Mouse (Mus musculus) small intestine, adult 2 months (tissue): ENCODE results near the gene Adgrf3. TPM values are rescaled to one million over a fixed set of nuclear protein-coding genes. Genes with fewer than 3 reads are reported as not detected.

ENCODE experiments used
- H3K27ac ChIP-seq: fragments of 200-500 bp; 2 replicates; pipeline ENCODE4 v1.5.1; 2012; ENCODE audit warnings: low read depth, low read length, control low read depth, inconsistent platforms; ENCODE audit not compliant: insufficient read depth
- H3K27me3 ChIP-seq: fragments of 200-500 bp; 2 replicates; pipeline ENCODE4 v1.6.1; 2012; ENCODE audit warnings: mild to moderate bottlenecking, moderate library complexity, low read length, inconsistent platforms; ENCODE audit not compliant: control insufficient read depth, insufficient read depth
- H3K36me3 ChIP-seq: fragments of 200-500 bp; 2 replicates; pipeline ENCODE4 v1.6.1; 2012; ENCODE audit warnings: mild to moderate bottlenecking, low read length, control low read depth, inconsistent platforms; ENCODE audit not compliant: control insufficient read depth, insufficient read depth
- H3K4me1 ChIP-seq: fragments of 200-500 bp; 2 replicates; pipeline ENCODE4 v1.6.1; 2012; ENCODE audit warnings: low read length, inconsistent platforms, mixed read lengths; ENCODE audit not compliant: control insufficient read depth, insufficient read depth, insufficient read length
- H3K4me3 ChIP-seq: fragments of 200-500 bp; 2 replicates; pipeline ENCODE4 v1.5.1; 2012; ENCODE audit warnings: low read depth, mild to moderate bottlenecking, control low read depth, inconsistent platforms, low read length, moderate library complexity
- CTCF ChIP-seq: fragments of 200-500 bp; IDR thresholded peaks from 2 replicates; pipeline ENCODE4 v1.5.1; 2012; ENCODE audit warnings: low read depth, mild to moderate bottlenecking, control low read depth, inconsistent platforms, low read length, moderate library complexity, mixed read lengths; ENCODE audit not compliant: insufficient replicate concordance, insufficient read length; ENCODE audit errors: extremely low read depth
- POLR2A ChIP-seq: fragments of 200-500 bp; IDR thresholded peaks from 2 replicates; pipeline ENCODE4 v1.6.1; 2012; ENCODE audit warnings: low read depth, mild to moderate bottlenecking, control low read depth, inconsistent platforms, low read length, moderate library complexity
- WGBS: fragments of 180-500 bp; shearing (Covaris S2); methylation state at CpG from one replicate; pipeline ENCODE4 v1.1.7; 2018; 5-methylcytosine and 5-hydroxymethylcytosine counted together
- polyA plus RNA-seq: library from polyadenylated mRNA; depleted of rRNA; stranded (reverse); fragments of >200 nt; gene quantifications from 2 replicates; pipeline ENCODE4 v1.2.3, GENCODE M21; 2012; rRNA removed

Adgrf3 gene
- 0.04 and 0.05 TPM in 2 replicates for polyA plus RNA-seq

- Histone ChIP-seq H3K4me1 (no peaks in the 10 kb centered on the region), H3K36me3 (no peaks in the 10 kb centered on the region), H3K27ac (no peak within 1 kb of the TSS), H3K27me3 (no peaks in the 10 kb centered on the region), H3K4me3 (no peak within 1 kb of the TSS)
- WGBS: 66% methylated on average over 5 of the region's 5 CpGs
- TF ChIP-seq CTCF: no peak
- no peak for TF ChIP-seq POLR2A
Observed at GRCm38 (mm10) chr5:30205493-30205892, at the start of gene Adgrf3. TSS of gene Adgrf3 (minus strand) at chr5:30205722.

GRCm38 (mm10) chr5:30247666-30248065 is 42.1 kb upstream of the Adgrf3 start:
- TF ChIP-seq CTCF: peak; percentile 37; the same call in 1 of the 2 replicates
- no peak for TF ChIP-seq POLR2A
- H3K27me3 ChIP-seq: no peaks in the 10 kb centered on the region
- WGBS: 95% methylated on average over 1 of the region's 1 CpGs
- H3K36me3 ChIP-seq: peaks cover 23% of the 10 kb centered on the region
- peaks cover 6% of the 10 kb centered on the region; the same call in 1 of the 2 replicates for H3K4me1 ChIP-seq
- H3K27ac ChIP-seq: no peak overlapping the region
- no peak overlapping the region for H3K4me3 ChIP-seq

GRCm38 (mm10) chr5:30245861-30246416 is 40.4 kb upstream of the Adgrf3 start:
- 73% methylated on average over 9 of the region's 9 CpGs for WGBS

GRCm38 (mm10) chr5:30243741-30244140 is 38.2 kb upstream of the Adgrf3 start:
- H3K36me3 ChIP-seq: peaks cover 3% of the 10 kb centered on the region; the same call in 1 of the 2 replicates
- H3K27me3 ChIP-seq: no peaks in the 10 kb centered on the region
- 28% methylated on average over 9 of the region's 9 CpGs for WGBS
- TF ChIP-seq POLR2A: no peak
- TF ChIP-seq CTCF: peak; percentile 53; the same call in 1 of the 2 replicates
- no peak overlapping the region for H3K4me3 ChIP-seq
- H3K27ac ChIP-seq: peak overlapping the region; percentile 23; the same call in 1 of the 2 replicates
- H3K4me1 ChIP-seq: peaks cover 10% of the 10 kb centered on the region; the same call in 1 of the 2 replicates

More at GRCm38 (mm10) chr5:30245861-30246416, 40.4 kb upstream of the Adgrf3 start:
- H3K27me3 ChIP-seq: no peaks in the 10 kb centered on the region
- TF ChIP-seq CTCF (no peak), POLR2A (no peak)
- H3K27ac ChIP-seq: peak overlapping the region; percentile 43; the same call in 1 of the 2 replicates
- peaks cover 8% of the 10 kb centered on the region; the same call in 1 of the 2 replicates for H3K4me1 ChIP-seq
- no peak overlapping the region for H3K4me3 ChIP-seq
- H3K36me3 ChIP-seq: peaks cover 13% of the 10 kb centered on the region

- peak overlapping the region; percentile 37 for H3K4me3 ChIP-seq
- TF ChIP-seq POLR2A: no peak
- peaks cover 13% of the 10 kb centered on the region; the same call in 1 of the 2 replicates for H3K4me1 ChIP-seq
- peak overlapping the region; percentile 97 for H3K27ac ChIP-seq
- H3K27me3 ChIP-seq: no peaks in the 10 kb centered on the region
- WGBS: 10% methylated on average over 1 of the region's 1 CpGs
- no peaks in the 10 kb centered on the region; the same call in 1 of the 2 replicates for H3K36me3 ChIP-seq
Observed at GRCm38 (mm10) chr5:30242410-30242809, 36.9 kb upstream of the Adgrf3 start.

- H3K4me1 ChIP-seq: peaks cover 23% of the 10 kb centered on the region; the same call in 1 of the 2 replicates
- 51% methylated on average over 7 of the region's 7 CpGs for WGBS
- H3K27me3 ChIP-seq: no peaks in the 10 kb centered on the region
- TF ChIP-seq CTCF (no peak), POLR2A (no peak)
- H3K4me3 ChIP-seq: no peak overlapping the region
- H3K36me3 ChIP-seq: no peaks in the 10 kb centered on the region
- peak overlapping the region; percentile 61; the same call in 1 of the 2 replicates for H3K27ac ChIP-seq
Observed at GRCm38 (mm10) chr5:30240552-30240951, 35.0 kb upstream of the Adgrf3 start.

GRCm38 (mm10) chr5:30238533-30238932 is 33.0 kb upstream of the Adgrf3 start:
- 37% methylated on average over 5 of the region's 5 CpGs for WGBS

More at GRCm38 (mm10) chr5:30238533-30238932, 33.0 kb upstream of the Adgrf3 start:
- peaks cover 18% of the 10 kb centered on the region; the same call in 1 of the 2 replicates for H3K4me1 ChIP-seq
- no peaks in the 10 kb centered on the region for H3K27me3 ChIP-seq
- no peak overlapping the region for H3K4me3 ChIP-seq
- no peak for TF ChIP-seq CTCF
- no peak for TF ChIP-seq POLR2A
- no peaks in the 10 kb centered on the region for H3K36me3 ChIP-seq
- H3K27ac ChIP-seq: peak overlapping the region; percentile 75
